Mouse (Mus musculus): ENCODE measurements at regions not wholly inside any gene's neighbourhood (a gene's known extent, or its start where the extent isn't known, plus 50 kb on each side); places are given as distances from the start of the nearest gene placed in this dataset.

DNA sequence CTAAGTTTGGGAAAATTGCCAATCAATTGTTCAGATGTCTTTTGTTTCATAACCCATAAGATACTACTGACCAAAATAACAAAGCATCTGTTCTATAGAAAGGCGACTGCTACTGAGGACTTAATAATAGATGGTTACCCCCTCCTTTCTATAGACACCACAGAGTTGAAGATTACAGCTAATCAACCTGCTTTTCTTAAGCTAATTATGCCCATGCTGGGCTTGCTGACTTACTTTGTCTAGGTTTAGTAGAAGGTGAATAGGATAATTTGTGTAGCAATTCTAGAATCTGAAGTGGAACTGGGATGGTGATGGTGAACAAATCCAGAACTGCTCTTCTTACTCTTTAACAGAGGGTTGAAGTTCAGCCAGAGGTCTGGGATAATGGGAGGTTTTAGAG lies 53.8 kb upstream of the Tbx18 start:
- no peak for DNase-seq (ENCODE audit: low read depth, low spot score)

DNA sequence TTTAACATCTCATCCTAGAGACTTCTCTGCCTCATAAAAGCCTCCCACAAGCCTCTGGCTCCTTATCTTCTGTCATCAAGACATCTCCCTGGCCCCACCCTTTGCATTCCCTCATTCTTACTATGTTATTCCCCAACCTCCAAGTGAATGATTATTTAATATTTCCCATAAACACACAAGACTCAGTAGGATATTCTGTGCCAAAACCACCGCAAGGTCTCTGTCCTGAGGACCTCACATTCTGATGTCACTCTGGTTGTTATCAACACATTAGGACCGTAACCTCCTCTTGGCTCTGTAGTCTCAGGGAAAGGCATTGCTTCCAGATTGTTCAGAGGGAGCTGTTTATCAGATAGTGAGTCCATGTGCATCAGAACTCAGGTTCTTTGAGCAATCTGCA lies 80.7 kb upstream of the Tbx18 start:
- DNase-seq (ENCODE audit: low read depth, low spot score) = peak; percentile 81

- no peak for DNase-seq (ENCODE audit: low read depth, low spot score)
These were observed 91.2 kb upstream of the Tbx18 start for GRCm38 (mm10) chr9:87822276-87822675.

- no peak for DNase-seq (ENCODE audit: low read depth, low spot score)
These were observed 93.7 kb upstream of the Tbx18 start for GRCm38 (mm10) chr9:87824691-87825230.

DNA sequence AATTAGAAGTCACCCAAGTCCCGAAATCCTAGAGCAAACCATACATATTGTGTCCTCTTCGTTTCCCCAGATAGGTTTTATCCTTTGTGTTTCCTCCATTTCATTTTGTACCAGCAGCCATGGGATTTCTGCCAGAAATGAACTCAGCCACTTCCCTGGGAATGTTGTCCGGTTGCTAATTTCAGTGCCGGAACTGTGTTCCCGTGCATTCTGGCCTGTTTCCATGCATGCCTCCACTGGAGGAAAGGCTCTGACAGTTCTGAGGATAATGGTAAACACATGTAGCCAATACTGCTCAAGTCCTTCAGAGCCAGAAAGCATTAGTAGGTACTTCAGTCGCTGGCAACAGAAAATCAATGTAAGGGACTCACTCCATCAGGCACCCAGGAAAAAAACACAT lies 112.8 kb upstream of the Tbx18 start:
- DNase-seq (ENCODE audit: low read depth, low spot score) = peak; percentile 86

DNA sequence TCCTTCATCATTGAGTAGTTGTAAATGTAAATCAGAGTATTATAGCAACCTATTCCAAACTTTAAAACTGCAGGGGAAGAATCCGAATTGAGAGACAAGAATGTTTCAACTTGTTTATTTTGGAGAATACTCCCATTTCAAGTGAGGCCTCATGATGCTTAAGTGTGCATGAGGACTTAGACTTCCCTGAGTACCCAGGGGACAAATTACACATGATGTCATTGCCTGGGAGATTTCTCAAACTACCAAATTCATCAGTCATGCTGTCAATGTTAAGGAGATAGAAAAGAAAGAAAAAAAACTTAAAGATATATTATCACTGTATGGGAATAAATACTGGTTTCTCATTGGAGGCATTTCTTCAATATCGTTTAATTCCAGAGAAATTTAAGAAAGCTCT lies 113.4 kb upstream of the Tbx18 start:
- DNase-seq (ENCODE audit: low read depth, low spot score) = peak; percentile 69

GRCm38 (mm10) chr9:87848882-87849281 lies 117.8 kb upstream of the Tbx18 start:
- DNase-seq (ENCODE audit: low read depth, low spot score) = no peak

DNA sequence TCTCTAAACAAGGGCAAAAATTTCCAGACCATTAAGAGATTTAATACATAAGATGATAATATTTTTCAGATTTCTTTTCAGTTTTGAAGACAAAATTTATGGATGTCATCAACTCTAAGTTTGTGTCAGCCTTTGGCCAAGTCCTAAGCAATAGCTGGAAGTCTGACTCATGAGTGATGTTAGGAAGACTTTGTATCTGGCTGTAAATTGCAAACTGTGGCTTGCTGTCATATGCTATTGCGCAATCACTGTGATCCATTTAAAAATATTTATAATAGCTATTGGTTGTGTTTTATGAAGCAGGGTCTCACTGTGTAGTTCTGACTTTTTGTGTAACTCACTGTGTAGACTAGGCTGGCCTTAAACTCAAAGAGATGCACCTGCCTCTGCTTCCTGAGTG lies 119.1 kb upstream of the Tbx18 start:
- peak; percentile 64 for DNase-seq (ENCODE audit: low read depth, low spot score)

- DNase-seq (ENCODE audit: low read depth, low spot score) = no peak
These were observed 130.5 kb upstream of the Tbx18 start for GRCm38 (mm10) chr9:87861588-87861987.

- peak; percentile 70 for DNase-seq (ENCODE audit: low read depth, low spot score)
These were observed 134.2 kb upstream of the Tbx18 start for GRCm38 (mm10) chr9:87865236-87865635.

- no peak for DNase-seq (ENCODE audit: low read depth, low spot score)
These were observed 141.4 kb upstream of the Tbx18 start for GRCm38 (mm10) chr9:87872384-87872905.

GRCm38 (mm10) chr9:87882587-87882986 lies 151.5 kb upstream of the Tbx18 start:
- DNase-seq (ENCODE audit: low read depth, low spot score) = no peak

- no peak for DNase-seq (ENCODE audit: low read depth, low spot score)
These were observed 152.0 kb upstream of the Tbx18 start for GRCm38 (mm10) chr9:87883069-87883468.

- DNase-seq (ENCODE audit: low read depth, low spot score) = no peak
These were observed 163.0 kb upstream of the Tbx18 start for GRCm38 (mm10) chr9:87894051-87894450.

GRCm38 (mm10) chr9:87894596-87894995 lies 163.5 kb upstream of the Tbx18 start:
- no peak for DNase-seq (ENCODE audit: low read depth, low spot score)

DNA sequence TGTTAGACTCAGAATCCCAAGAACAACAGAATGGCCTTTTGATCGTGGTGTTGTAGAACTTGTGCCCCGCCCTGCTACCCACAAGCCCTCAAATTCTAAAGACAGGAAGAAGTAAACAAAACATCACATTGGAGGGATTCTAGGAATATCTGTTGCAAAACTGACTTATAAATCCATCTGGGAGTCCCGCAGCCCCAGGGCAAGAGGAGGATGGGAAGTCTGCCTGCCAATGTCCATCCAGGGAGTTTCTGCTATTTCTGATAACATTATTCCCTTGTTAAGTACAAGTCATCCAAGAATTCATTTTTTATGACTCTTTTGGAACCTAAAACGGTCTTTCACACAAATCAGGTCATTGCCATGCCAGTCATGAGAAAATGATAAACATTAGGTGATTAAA lies 164.5 kb upstream of the Tbx18 start:
- DNase-seq (ENCODE audit: low read depth, low spot score) = peak; percentile 9

GRCm38 (mm10) chr9:87897336-87897735 lies 166.3 kb upstream of the Tbx18 start:
- DNase-seq (ENCODE audit: low read depth, low spot score) = peak; percentile 13

DNA sequence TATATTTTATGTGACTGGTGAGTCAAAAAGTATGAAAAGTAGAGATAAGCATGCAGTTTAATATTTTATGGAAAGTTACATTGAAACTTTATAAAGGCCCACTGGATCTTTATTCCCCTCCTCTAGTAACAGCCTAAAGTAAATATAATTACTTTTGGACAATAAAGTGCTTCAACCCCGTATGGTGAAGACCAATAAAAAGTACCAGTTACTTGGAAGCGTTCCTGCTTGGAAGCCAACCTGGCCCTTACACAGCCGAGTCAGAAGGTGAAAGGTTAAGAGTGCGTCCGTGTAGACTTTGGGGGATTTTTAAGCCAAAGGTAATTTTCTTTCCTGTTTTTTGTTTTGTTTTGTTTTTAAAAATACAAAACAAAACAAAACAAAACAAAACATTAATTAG lies 168.3 kb upstream of the Tbx18 start:
- DNase-seq (ENCODE audit: low read depth, low spot score) = no peak

- no peak for DNase-seq (ENCODE audit: low read depth, low spot score)
These were observed 168.7 kb upstream of the Tbx18 start for GRCm38 (mm10) chr9:87899800-87900199.

DNA sequence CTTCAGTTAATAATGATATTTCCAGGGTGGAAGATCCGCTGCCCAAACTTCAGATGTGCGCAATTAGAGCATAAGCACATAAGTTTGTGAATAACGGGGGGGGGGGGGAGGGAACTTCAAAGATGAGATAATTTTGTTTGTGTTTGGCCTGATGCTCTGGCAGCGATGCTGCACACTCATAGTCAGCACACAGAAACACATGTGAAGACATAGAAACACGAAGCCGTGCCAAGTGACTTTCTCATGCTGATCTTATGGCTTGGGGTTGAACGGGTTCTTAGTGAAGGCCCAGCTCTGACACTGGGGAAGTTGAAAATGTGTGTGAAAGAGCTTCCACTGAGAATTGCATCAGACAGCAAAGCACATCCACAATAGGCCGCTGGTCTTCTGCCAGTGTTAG lies 190.2 kb upstream of the Tbx18 start:
- DNase-seq (ENCODE audit: low read depth, low spot score) = no peak

DNA sequence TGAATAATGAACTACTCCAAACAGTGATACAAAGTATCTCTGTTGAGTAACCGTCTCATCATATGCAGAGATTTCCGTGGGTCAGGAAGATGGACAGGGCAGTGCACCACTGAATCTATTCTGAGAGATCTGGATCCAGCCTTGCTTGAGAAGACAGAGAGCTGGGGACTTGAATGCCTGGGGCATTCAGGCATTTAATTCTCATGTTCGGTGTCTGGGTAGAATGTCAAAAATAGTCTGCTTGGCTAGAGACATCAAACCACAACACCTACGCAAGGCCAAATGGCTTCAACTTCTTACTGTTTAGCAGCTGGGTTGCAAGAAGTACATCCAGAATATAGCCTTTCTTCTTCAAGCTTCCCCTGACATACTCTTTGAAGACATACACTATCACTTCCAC lies 194.1 kb upstream of the Tbx18 start:
- DNase-seq (ENCODE audit: low read depth, low spot score) = peak; percentile 36

GRCm38 (mm10) chr9:87933230-87933629 lies 202.2 kb upstream of the Tbx18 start:
- DNase-seq (ENCODE audit: low read depth, low spot score) = no peak

- peak; percentile 73 for DNase-seq (ENCODE audit: low read depth, low spot score)
These were observed 221.4 kb upstream of the Tbx18 start for GRCm38 (mm10) chr9:87952426-87952825.

DNA sequence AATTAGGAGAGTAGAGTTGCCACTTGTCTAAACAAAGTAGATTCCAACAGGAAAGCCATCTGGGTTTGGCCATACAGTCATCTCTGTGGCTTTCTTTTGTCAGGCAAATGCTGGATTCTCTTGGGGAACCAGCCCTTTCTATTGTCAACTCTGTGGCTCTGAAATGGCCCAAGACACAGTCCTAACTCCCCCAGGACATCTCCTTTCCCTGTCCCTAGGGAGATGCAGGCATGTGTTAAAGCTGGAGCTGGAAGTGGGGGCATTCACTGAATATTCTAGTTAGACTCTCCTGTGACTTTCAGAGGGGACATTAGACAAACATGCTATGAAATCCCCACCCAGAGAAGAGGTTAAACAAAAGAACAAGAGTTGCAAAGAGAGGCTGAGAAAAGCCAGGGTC lies 223.9 kb upstream of the Tbx18 start:
- DNase-seq (ENCODE audit: low read depth, low spot score) = no peak
